Mouse (Mus musculus): ENCODE measurements around the gene Nme7.

DNA sequence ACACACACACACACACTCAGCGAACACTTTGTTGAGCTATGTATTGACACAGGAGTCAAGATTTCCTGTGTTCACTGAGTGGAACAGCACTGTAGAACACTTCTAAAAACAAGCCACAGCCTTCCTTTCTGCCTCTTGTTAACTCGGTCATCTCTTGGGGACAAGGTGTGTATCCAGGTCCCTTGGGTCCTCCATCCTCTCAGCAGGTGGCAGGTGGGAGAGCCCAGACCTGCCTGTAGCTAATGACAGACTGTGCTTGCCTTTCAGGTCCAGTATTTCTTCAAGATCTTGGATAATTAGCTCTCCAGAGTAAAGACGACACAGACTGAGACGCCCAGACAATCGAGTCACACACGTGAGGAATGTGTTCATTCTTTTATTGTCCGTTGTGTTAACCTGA lies 132.8 kb downstream of the Nme7 start:
- TF ChIP-seq POLR2A (IDR thresholded peaks at IDR 0.05; ENCODE audit: insufficient read depth, low read depth, low read length) (no peak), CTCF (IDR thresholded peaks at IDR 0.05) (no peak)
